Mouse (Mus musculus): ENCODE results near the gene Ndufs7. TPM values are rescaled to one million over a fixed set of nuclear protein-coding genes. Genes with fewer than 3 reads are reported as not detected.

The Ndufs7 gene
- total and polyA plus RNA-seq, 2 experiments from 2014 or later: 838 to 1,203 TPM

- Histone ChIP-seq H3K9me3 (replicated peaks; ENCODE audit: control insufficient read depth, low read length) (no peaks in the 10 kb centered on the region), H3K4me1 (ENCODE audit: control insufficient read depth, insufficient read depth) (0 out of 2 replicates have a peak, but pooled peaks cover 4% of the 10 kb centered on the region), H3K36me3 (replicated peaks; ENCODE audit: control insufficient read depth, insufficient read depth, low read length) (peaks cover 22% of the 10 kb centered on the region), H3K27ac (ENCODE audit: low read depth) (peak within 1 kb of the TSS; percentile 88), H3K9ac (replicated peaks; ENCODE audit: low read depth, low read length) (peak within 1 kb of the TSS; percentile 94), H3K27me3 (ENCODE audit: control insufficient read depth, insufficient read depth, low read length) (0 out of 2 replicates have a peak, but pooled peaks cover 2% of the 10 kb centered on the region), H3K4me2 (ENCODE audit: low read depth, low read length) (peak within 1 kb of the TSS; percentile 71), H3K4me3 (ENCODE audit: low read depth, low read length) (peak within 1 kb of the TSS; percentile 80)
- DNase-seq (ENCODE audit: low spot score) (peak; percentile 97), ATAC-seq (ENCODE audit: insufficient read depth, low read depth) (peak; percentile 92)
- under 1% methylated on average over 72 of the region's 72 CpGs for WGBS
- TF ChIP-seq CTCF (IDR thresholded peaks at IDR 0.05; ENCODE audit: low read depth) (peak; percentile 66), EP300 (IDR thresholded peaks at IDR 0.05; ENCODE audit: low read depth) (0 out of 2 replicates have a peak, but pooled peaks have one; percentile 43)
These were observed 43.6 kb downstream of the Ndufs7 start, which contains the start of gene Rps15 for GRCm38 (mm10) chr10:80292251-80293146. TSS of gene Rps15 (plus strand) at chr10:80292453.

- no peak for DNase-seq (ENCODE audit: low spot score)
- WGBS: 24% methylated on average over 14 of the region's 14 CpGs
- no peak for ATAC-seq (ENCODE audit: insufficient read depth, low read depth)
- H3K4me2 ChIP-seq (ENCODE audit: low read depth, low read length): peak overlapping the region; percentile 71
- peak overlapping the region; percentile 94 for H3K9ac ChIP-seq (replicated peaks; ENCODE audit: low read depth, low read length)
- 0 out of 2 replicates have a peak, but pooled peaks cover 4% of the 10 kb centered on the region for H3K4me1 ChIP-seq (ENCODE audit: control insufficient read depth, insufficient read depth)
- TF ChIP-seq EP300 (IDR thresholded peaks at IDR 0.05; ENCODE audit: low read depth) (no peak), CTCF (IDR thresholded peaks at IDR 0.05; ENCODE audit: low read depth) (no peak)
- H3K27me3 ChIP-seq (ENCODE audit: control insufficient read depth, insufficient read depth, low read length): peaks cover 8% of the 10 kb centered on the region
- peak overlapping the region; percentile 80 for H3K4me3 ChIP-seq (ENCODE audit: low read depth, low read length)
- peak overlapping the region; percentile 88 for H3K27ac ChIP-seq (ENCODE audit: low read depth)
- H3K9me3 ChIP-seq (replicated peaks; ENCODE audit: control insufficient read depth, low read length): no peaks in the 10 kb centered on the region
- H3K36me3 ChIP-seq (replicated peaks; ENCODE audit: control insufficient read depth, insufficient read depth, low read length): peaks cover 14% of the 10 kb centered on the region
These were observed 44.4 kb downstream of the Ndufs7 start for GRCm38 (mm10) chr10:80293325-80293724.

GRCm38 (mm10) chr10:80294311-80294710, 45.4 kb downstream of the Ndufs7 start:
- ATAC-seq (ENCODE audit: insufficient read depth, low read depth) (no peak), DNase-seq (ENCODE audit: low spot score) (no peak)
- peaks cover 18% of the 10 kb centered on the region for H3K27me3 ChIP-seq (ENCODE audit: control insufficient read depth, insufficient read depth, low read length)
- 63% methylated on average over 4 of the region's 4 CpGs for WGBS
- H3K9me3 ChIP-seq (replicated peaks; ENCODE audit: control insufficient read depth, low read length): no peaks in the 10 kb centered on the region
- peaks cover 14% of the 10 kb centered on the region for H3K36me3 ChIP-seq (replicated peaks; ENCODE audit: control insufficient read depth, insufficient read depth, low read length)
- H3K4me3 ChIP-seq (ENCODE audit: low read depth, low read length): no peak overlapping the region
- TF ChIP-seq CTCF (IDR thresholded peaks at IDR 0.05; ENCODE audit: low read depth) (no peak), EP300 (IDR thresholded peaks at IDR 0.05; ENCODE audit: low read depth) (no peak)
- H3K9ac ChIP-seq (replicated peaks; ENCODE audit: low read depth, low read length): no peak overlapping the region
- 0 out of 2 replicates have a peak, but pooled peaks cover 4% of the 10 kb centered on the region for H3K4me1 ChIP-seq (ENCODE audit: control insufficient read depth, insufficient read depth)
- no peak overlapping the region for H3K4me2 ChIP-seq (ENCODE audit: low read depth, low read length)
- H3K27ac ChIP-seq (ENCODE audit: low read depth): no peak overlapping the region

- H3K4me1 ChIP-seq (ENCODE audit: control insufficient read depth, insufficient read depth): 0 out of 2 replicates have a peak, but pooled peaks cover 4% of the 10 kb centered on the region
- TF ChIP-seq CTCF (IDR thresholded peaks at IDR 0.05; ENCODE audit: low read depth) (no peak), EP300 (IDR thresholded peaks at IDR 0.05; ENCODE audit: low read depth) (no peak)
- H3K9ac ChIP-seq (replicated peaks; ENCODE audit: low read depth, low read length): 0 out of 2 replicates have a peak overlapping the region, but pooled peaks have one; percentile 37
- H3K36me3 ChIP-seq (replicated peaks; ENCODE audit: control insufficient read depth, insufficient read depth, low read length): peaks cover 14% of the 10 kb centered on the region
- DNase-seq (ENCODE audit: low spot score) (no peak), ATAC-seq (ENCODE audit: insufficient read depth, low read depth) (no peak)
- H3K27ac ChIP-seq (ENCODE audit: low read depth): no peak overlapping the region; the same call in 1 of the 2 replicates
- no peak overlapping the region for H3K4me3 ChIP-seq (ENCODE audit: low read depth, low read length)
- peaks cover 23% of the 10 kb centered on the region for H3K27me3 ChIP-seq (ENCODE audit: control insufficient read depth, insufficient read depth, low read length)
- WGBS: 54% methylated on average over 7 of the region's 7 CpGs
- no peak overlapping the region for H3K4me2 ChIP-seq (ENCODE audit: low read depth, low read length)
- no peaks in the 10 kb centered on the region for H3K9me3 ChIP-seq (replicated peaks; ENCODE audit: control insufficient read depth, low read length)
These were observed 45.9 kb downstream of the Ndufs7 start for GRCm38 (mm10) chr10:80294788-80295303.

- Histone ChIP-seq H3K9me3 (replicated peaks; ENCODE audit: control insufficient read depth, low read length) (no peaks in the 10 kb centered on the region), H3K4me2 (ENCODE audit: low read depth, low read length) (peak within 1 kb of the TSS; percentile 64), H3K27ac (ENCODE audit: low read depth) (no peak within 1 kb of the TSS; the same call in 1 of the 2 replicates), H3K4me3 (ENCODE audit: low read depth, low read length) (peak within 1 kb of the TSS; percentile 43), H3K9ac (replicated peaks; ENCODE audit: low read depth, low read length) (peak within 1 kb of the TSS; percentile 37), H3K36me3 (replicated peaks; ENCODE audit: control insufficient read depth, insufficient read depth, low read length) (peaks cover 14% of the 10 kb centered on the region), H3K27me3 (ENCODE audit: control insufficient read depth, insufficient read depth, low read length) (peaks cover 33% of the 10 kb centered on the region), H3K4me1 (ENCODE audit: control insufficient read depth, insufficient read depth) (0 out of 2 replicates have a peak, but pooled peaks cover 4% of the 10 kb centered on the region)
- TF ChIP-seq EP300 (IDR thresholded peaks at IDR 0.05; ENCODE audit: low read depth) (no peak), CTCF (IDR thresholded peaks at IDR 0.05; ENCODE audit: low read depth) (peak; percentile 61)
- DNase-seq (ENCODE audit: low spot score) (peak; percentile 72), ATAC-seq (ENCODE audit: insufficient read depth, low read depth) (peak; percentile 19; the same call in 1 of the 2 replicates)
- WGBS: 4% methylated on average over 25 of the region's 26 CpGs
These were observed 46.9 kb downstream of the Ndufs7 start, which contains the start of gene Apc2 for GRCm38 (mm10) chr10:80295618-80296425. TSS of gene Apc2 (plus strand) at chr10:80295977.

Measured in heart, postnatal 0 days (tissue).